Mouse (Mus musculus) midbrain, embryonic 13.5 days (tissue): Measurements from ENCODE around the gene Nxn. TPM values are rescaled to one million over a fixed set of nuclear protein-coding genes. Genes with fewer than 3 reads are reported as not detected.

ENCODE experiments used
- ATAC-seq: fragments of 200-750 bp; cut with Nextera tagmentation; 2 replicates; pipeline ENCODE4 v1.8.0; 2017; ENCODE audit warnings: mild to moderate bottlenecking, moderate TSS enrichment, moderate library complexity
- H3K27ac ChIP-seq: fragments of 300-500 bp; sonication (generic); 2 replicates; pipeline ENCODE4 v1.5.1; 2015; ENCODE audit warnings: inconsistent platforms, mild to moderate bottlenecking, moderate library complexity
- H3K27me3 ChIP-seq: fragments of 300-500 bp; sonication (generic); 2 replicates; pipeline ENCODE4 v1.6.1; 2015; ENCODE audit warnings: mild to moderate bottlenecking, inconsistent platforms
- H3K36me3 ChIP-seq: fragments of 300-500 bp; sonication (generic); 2 replicates; pipeline ENCODE4 v1.6.1; 2015; ENCODE audit warnings: mild to moderate bottlenecking, inconsistent platforms
- H3K4me1 ChIP-seq: fragments of 300-500 bp; sonication (generic); replicated peaks from 2 replicates; pipeline ENCODE4 v1.6.1; 2015; ENCODE audit warnings: inconsistent platforms
- H3K4me2 ChIP-seq: fragments of 300-500 bp; sonication (generic); replicated peaks from 2 replicates; pipeline ENCODE4 v1.6.1; 2015; ENCODE audit warnings: moderate library complexity, mild to moderate bottlenecking, inconsistent platforms
- H3K4me3 ChIP-seq: fragments of 300-500 bp; sonication (generic); replicated peaks from 2 replicates; pipeline ENCODE4 v1.5.1; 2015; ENCODE audit warnings: mild to moderate bottlenecking, inconsistent platforms
- H3K9ac ChIP-seq: fragments of 300-500 bp; sonication (generic); replicated peaks from 2 replicates; pipeline ENCODE4 v1.6.1; 2015; ENCODE audit warnings: mild to moderate bottlenecking, inconsistent platforms
- H3K9me3 ChIP-seq: fragments of 300-500 bp; sonication (generic); 2 replicates; pipeline ENCODE4 v1.6.1; 2016; ENCODE audit warnings: mild to moderate bottlenecking, inconsistent platforms
- WGBS: fragments of 180-500 bp; shearing (Covaris S2); methylation state at CpG from one replicate; pipeline ENCODE4 v1.1.7; 2015; 5-methylcytosine and 5-hydroxymethylcytosine counted together
- polyA plus RNA-seq: library from polyadenylated mRNA; unstranded; fragments of >200 nt; fragmentation: Nextera tagmentation; extraction: Ambion mirVana; gene quantifications from 2 replicates; pipeline ENCODE4 v1.2.1, GENCODE M21; 2015

The Nxn gene
- polyA plus RNA-seq, 1 experiment from 2014 or later = 34.3 TPM

- Histone ChIP-seq H3K36me3 (no peaks in the 10 kb centered on the region), H3K4me1 (peaks cover 31% of the 10 kb centered on the region), H3K9me3 (no peaks in the 10 kb centered on the region), H3K4me3 (no peak overlapping the region), H3K27ac (no peak overlapping the region), H3K27me3 (no peaks in the 10 kb centered on the region), H3K9ac (no peak overlapping the region), H3K4me2 (no peak overlapping the region)
- ATAC-seq = no peak
- WGBS = 48% methylated on average over 11 of the region's 11 CpGs
These were observed 18.9 kb downstream of the Nxn start for GRCm38 (mm10) chr11:76379921-76380544.

DNA sequence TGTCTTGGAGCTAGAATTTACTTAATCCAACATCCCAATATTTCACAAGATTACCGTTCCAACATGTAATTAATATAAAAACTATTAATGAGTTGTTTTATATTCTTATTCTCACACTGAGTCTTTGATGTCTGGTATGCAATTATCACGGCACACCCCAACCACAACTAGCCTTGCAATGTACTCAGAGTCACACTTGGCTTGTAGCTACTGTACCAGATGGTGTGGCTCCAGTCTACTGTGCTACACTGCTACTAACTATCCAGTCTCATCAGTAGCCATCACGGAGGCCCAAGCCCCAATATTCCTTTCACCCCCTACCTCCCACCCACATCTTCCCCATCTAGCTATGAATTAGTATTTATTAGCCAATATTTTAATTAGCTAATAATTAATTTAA is 22.5 kb downstream of the Nxn start:
- Histone ChIP-seq H3K27ac (no peak overlapping the region), H3K27me3 (no peaks in the 10 kb centered on the region), H3K4me1 (peaks cover 25% of the 10 kb centered on the region), H3K4me3 (no peak overlapping the region), H3K36me3 (no peaks in the 10 kb centered on the region), H3K4me2 (no peak overlapping the region), H3K9ac (no peak overlapping the region), H3K9me3 (no peaks in the 10 kb centered on the region)
- no peak for ATAC-seq
- WGBS = 94% methylated on average over 3 of the region's 3 CpGs

DNA sequence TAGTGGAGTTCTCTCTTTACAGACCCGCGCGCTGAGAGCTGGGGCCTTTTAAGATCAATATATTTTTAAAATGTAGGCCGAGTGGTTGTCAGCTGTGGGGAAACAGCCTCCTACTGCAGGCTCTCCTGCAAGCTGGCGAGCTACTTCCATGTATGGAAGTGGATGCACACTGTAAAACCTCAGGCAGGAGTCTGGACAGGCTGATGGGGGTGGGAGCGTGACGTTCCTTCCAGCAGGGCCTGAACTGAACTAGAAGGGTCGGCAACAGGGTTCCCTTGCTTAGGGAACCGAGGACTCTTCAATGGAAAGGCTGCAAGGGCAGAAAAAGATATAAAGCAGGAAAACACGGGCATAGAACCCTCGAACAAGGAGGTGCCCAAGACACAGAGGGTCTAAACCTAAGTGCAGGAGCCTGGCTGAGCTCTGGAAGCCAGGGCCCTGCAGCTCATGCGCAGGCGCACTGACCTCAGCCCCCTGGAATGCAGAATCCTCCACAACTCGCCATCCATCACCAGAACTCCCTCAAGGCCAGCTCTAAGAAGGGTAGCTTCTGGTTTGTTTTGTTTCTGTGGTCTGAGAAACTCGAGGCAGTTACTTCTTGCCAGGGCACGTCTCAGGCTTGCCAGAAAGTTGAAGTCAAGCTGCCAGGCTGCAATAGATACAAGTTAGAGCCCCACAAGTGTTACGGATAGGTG is 24.3 kb downstream of the Nxn start:
- Histone ChIP-seq H3K4me1 (peaks cover 17% of the 10 kb centered on the region), H3K9ac (0 out of 2 replicates have a peak overlapping the region, but pooled peaks have one; percentile 7), H3K36me3 (no peaks in the 10 kb centered on the region), H3K4me3 (no peak overlapping the region), H3K4me2 (no peak overlapping the region), H3K9me3 (no peaks in the 10 kb centered on the region), H3K27me3 (no peaks in the 10 kb centered on the region), H3K27ac (peak overlapping the region; percentile 30)
- no peak for ATAC-seq
- 72% methylated on average over 17 of the region's 17 CpGs for WGBS

- H3K9ac ChIP-seq = no peak overlapping the region
- H3K27ac ChIP-seq = no peak overlapping the region
- H3K27me3 ChIP-seq = no peaks in the 10 kb centered on the region
- ATAC-seq = no peak
- H3K9me3 ChIP-seq = no peaks in the 10 kb centered on the region
- H3K4me3 ChIP-seq = no peak overlapping the region
- H3K4me1 ChIP-seq = peaks cover 17% of the 10 kb centered on the region
- WGBS = 55% methylated on average over 6 of the region's 6 CpGs
- H3K4me2 ChIP-seq = no peak overlapping the region
- H3K36me3 ChIP-seq = no peaks in the 10 kb centered on the region
These were observed 26.4 kb downstream of the Nxn start for GRCm38 (mm10) chr11:76372534-76372933.

GRCm38 (mm10) chr11:76372120-76372519 is 26.8 kb downstream of the Nxn start:
- H3K36me3 ChIP-seq = no peaks in the 10 kb centered on the region
- 83% methylated on average over 2 of the region's 2 CpGs for WGBS
- H3K27me3 ChIP-seq = no peaks in the 10 kb centered on the region
- no peak overlapping the region for H3K4me3 ChIP-seq
- H3K27ac ChIP-seq = no peak overlapping the region
- no peak for ATAC-seq
- no peaks in the 10 kb centered on the region for H3K9me3 ChIP-seq
- peaks cover 17% of the 10 kb centered on the region for H3K4me1 ChIP-seq
- no peak overlapping the region for H3K9ac ChIP-seq
- H3K4me2 ChIP-seq = no peak overlapping the region

- H3K9ac ChIP-seq = no peak overlapping the region
- H3K27me3 ChIP-seq = no peaks in the 10 kb centered on the region
- no peaks in the 10 kb centered on the region for H3K36me3 ChIP-seq
- no peaks in the 10 kb centered on the region for H3K9me3 ChIP-seq
- H3K27ac ChIP-seq = no peak overlapping the region
- H3K4me2 ChIP-seq = no peak overlapping the region
- no peak overlapping the region for H3K4me3 ChIP-seq
- no peak for ATAC-seq
- H3K4me1 ChIP-seq = peaks cover 15% of the 10 kb centered on the region
These were observed 28.4 kb downstream of the Nxn start for GRCm38 (mm10) chr11:76370491-76370890.

DNA sequence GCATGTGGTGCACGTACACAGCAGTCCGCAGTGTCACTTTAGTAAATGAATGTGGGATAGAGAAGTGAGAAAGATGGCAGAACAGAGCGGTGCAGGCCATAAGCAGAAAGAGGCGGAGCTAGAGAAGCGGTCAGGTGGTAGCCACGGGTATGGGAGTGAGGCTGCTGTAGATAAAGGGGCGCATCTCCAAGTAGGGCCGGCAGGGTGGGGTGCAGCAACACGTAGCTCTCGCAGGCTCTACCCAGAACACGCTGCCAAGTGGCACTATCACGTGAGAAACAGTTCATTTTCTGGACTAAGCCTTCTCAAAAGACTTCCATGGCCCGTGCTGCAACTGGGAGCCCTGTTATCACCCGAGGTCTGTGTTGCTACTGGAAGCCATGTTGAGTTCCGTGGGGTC is 32.2 kb downstream of the Nxn start:
- Histone ChIP-seq H3K27me3 (no peaks in the 10 kb centered on the region), H3K27ac (no peak overlapping the region), H3K4me1 (peaks cover 18% of the 10 kb centered on the region), H3K4me3 (no peak overlapping the region), H3K9me3 (no peaks in the 10 kb centered on the region), H3K36me3 (no peaks in the 10 kb centered on the region), H3K9ac (no peak overlapping the region), H3K4me2 (no peak overlapping the region)
- WGBS = 90% methylated on average over 15 of the region's 15 CpGs
- ATAC-seq = no peak

- 65% methylated on average over 5 of the region's 5 CpGs for WGBS
- Histone ChIP-seq H3K36me3 (no peaks in the 10 kb centered on the region), H3K27ac (peak overlapping the region; percentile 63), H3K4me2 (no peak overlapping the region; the same call in 1 of the 2 replicates), H3K4me1 (peaks cover 33% of the 10 kb centered on the region), H3K4me3 (no peak overlapping the region), H3K9me3 (no peaks in the 10 kb centered on the region), H3K9ac (no peak overlapping the region), H3K27me3 (no peaks in the 10 kb centered on the region)
- ATAC-seq = no peak
These were observed 34.9 kb downstream of the Nxn start for GRCm38 (mm10) chr11:76364038-76364437.

DNA sequence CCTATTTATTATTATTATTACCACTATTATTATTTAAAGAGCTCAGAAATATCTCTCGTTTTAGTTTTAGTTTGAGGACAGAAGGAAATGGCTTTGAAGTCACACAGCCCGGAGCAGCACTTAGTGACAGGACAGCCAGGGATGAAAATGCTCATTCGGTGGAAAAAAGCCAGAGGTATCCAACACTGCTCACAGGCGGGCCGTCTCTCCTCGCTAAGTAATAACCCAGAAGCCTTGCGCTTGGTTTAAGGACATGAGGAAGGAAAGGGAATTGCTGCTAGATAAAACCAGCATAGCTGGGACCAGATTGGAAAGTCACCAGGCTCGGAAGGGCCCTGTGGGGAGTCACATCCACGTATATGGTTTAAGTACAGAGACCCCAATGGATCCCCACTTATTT is 35.3 kb downstream of the Nxn start:
- Histone ChIP-seq H3K27ac (peak overlapping the region; percentile 63), H3K4me3 (no peak overlapping the region), H3K9me3 (no peaks in the 10 kb centered on the region), H3K4me1 (peaks cover 37% of the 10 kb centered on the region), H3K9ac (no peak overlapping the region; the same call in 1 of the 2 replicates), H3K27me3 (no peaks in the 10 kb centered on the region), H3K4me2 (no peak overlapping the region; the same call in 1 of the 2 replicates), H3K36me3 (no peaks in the 10 kb centered on the region)
- 12% methylated on average over 9 of the region's 9 CpGs for WGBS
- 0 out of 2 replicates have a peak, but pooled peaks have one; percentile 49 for ATAC-seq

GRCm38 (mm10) chr11:76363178-76363577 is 35.8 kb downstream of the Nxn start:
- no peaks in the 10 kb centered on the region for H3K36me3 ChIP-seq
- 10% methylated on average over 6 of the region's 6 CpGs for WGBS
- peak; percentile 69 for ATAC-seq
- H3K9ac ChIP-seq = peak overlapping the region; percentile 15; the same call in 1 of the 2 replicates
- no peaks in the 10 kb centered on the region for H3K9me3 ChIP-seq
- H3K27ac ChIP-seq = peak overlapping the region; percentile 63
- no peak overlapping the region for H3K4me3 ChIP-seq
- H3K27me3 ChIP-seq = no peaks in the 10 kb centered on the region
- H3K4me1 ChIP-seq = peaks cover 42% of the 10 kb centered on the region
- peak overlapping the region; percentile 15; the same call in 1 of the 2 replicates for H3K4me2 ChIP-seq

DNA sequence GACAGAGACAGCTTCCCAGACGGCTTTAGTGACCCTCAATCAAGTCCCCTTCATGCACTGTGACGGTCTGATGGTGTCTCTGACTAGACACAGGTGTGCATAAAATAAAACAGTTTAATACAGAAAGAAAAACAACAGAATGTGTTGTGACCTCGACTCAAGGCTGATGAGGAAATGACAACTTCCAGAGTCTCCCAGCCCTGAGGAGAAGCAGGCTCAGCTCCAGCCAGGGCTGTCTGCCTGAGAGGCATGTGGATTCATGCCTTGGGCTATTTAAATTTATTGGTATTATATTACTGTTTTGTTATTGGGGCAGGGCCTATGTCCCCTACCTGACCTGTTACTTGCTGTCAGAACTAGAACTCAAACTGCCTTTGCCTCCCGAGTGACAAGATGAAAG is 37.5 kb downstream of the Nxn start:
- Histone ChIP-seq H3K27ac (no peak overlapping the region), H3K36me3 (no peaks in the 10 kb centered on the region), H3K4me1 (peaks cover 52% of the 10 kb centered on the region), H3K4me2 (no peak overlapping the region), H3K9me3 (no peaks in the 10 kb centered on the region), H3K9ac (no peak overlapping the region), H3K27me3 (no peaks in the 10 kb centered on the region), H3K4me3 (no peak overlapping the region)
- 77% methylated on average over 4 of the region's 4 CpGs for WGBS
- ATAC-seq = no peak

DNA sequence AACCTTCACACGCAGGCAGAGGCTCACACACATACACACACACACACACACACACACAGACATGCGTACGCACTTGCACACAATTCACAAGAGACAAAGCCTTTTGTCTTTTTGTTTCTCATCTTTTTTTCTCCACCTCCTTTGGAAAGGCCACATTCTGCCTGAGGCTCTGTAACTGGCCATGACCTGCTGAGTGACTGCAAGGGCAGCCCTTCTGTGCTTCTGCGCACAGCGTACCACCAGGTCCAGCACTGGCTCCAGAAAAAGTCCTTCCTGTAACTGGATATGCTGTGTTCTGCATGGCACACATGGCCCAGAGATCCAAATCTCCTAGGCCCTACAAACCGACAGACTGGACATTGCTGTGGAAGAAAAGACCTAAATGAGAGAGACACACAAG is 38.7 kb downstream of the Nxn start:
- H3K27ac ChIP-seq = peak overlapping the region; percentile 27; the same call in 1 of the 2 replicates
- H3K4me3 ChIP-seq = no peak overlapping the region
- H3K36me3 ChIP-seq = no peaks in the 10 kb centered on the region
- WGBS = 65% methylated on average over 6 of the region's 6 CpGs
- H3K4me1 ChIP-seq = peaks cover 55% of the 10 kb centered on the region
- H3K9ac ChIP-seq = no peak overlapping the region
- no peak overlapping the region for H3K4me2 ChIP-seq
- no peaks in the 10 kb centered on the region for H3K27me3 ChIP-seq
- ATAC-seq = no peak
- H3K9me3 ChIP-seq = no peaks in the 10 kb centered on the region
